Mouse (Mus musculus) right cerebral cortex, postnatal 14 days (tissue): ENCODE measurements around the gene Osbpl6.

Experiments used
- DNase-seq: peaks from one replicate; pipeline ENCODE4 v3.0.0; 2022

Gene Osbpl6

DNA sequence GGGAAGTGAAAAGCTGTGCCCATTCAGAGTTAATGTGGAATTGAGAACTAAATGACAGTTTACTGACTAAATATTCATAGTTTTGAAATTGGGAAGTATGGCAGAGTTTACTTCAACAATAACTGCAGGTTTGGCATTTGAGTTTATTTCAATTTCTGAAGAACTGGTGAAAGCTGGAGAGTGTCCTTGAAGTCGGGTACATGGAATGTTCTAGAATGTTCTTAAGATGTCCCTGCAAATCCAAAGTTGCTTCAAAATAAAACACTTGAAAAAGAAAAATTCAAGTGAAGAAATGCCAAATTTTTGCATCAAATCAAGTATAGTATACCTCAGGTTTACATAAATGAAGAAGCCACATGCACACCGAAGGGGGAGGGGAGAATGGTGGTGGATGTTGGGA, 98.7 kb downstream of the Osbpl6 start:
- no peak for DNase-seq

DNA sequence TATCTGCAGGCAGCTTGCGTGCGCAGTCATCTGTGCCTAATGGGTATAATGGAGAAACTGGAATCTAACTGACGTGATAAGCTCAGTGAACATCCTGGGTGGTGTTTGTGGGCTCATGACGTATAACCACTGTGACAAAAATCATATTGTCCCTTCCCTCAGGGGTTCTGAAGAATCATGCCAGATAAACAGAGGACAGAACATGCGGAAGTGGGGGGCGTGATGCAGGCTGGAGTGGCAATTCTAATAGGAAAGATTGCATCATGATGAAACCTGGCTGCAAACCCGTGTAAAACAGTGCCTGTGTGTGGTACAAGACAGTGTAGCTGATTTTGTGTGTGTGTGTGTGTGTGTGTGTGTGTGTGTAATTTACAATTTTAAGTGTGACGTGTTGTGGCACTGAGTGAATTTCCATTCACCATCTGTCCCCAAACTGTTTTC, 105.0 kb downstream of the Osbpl6 start:
- DNase-seq, result no peak

DNA sequence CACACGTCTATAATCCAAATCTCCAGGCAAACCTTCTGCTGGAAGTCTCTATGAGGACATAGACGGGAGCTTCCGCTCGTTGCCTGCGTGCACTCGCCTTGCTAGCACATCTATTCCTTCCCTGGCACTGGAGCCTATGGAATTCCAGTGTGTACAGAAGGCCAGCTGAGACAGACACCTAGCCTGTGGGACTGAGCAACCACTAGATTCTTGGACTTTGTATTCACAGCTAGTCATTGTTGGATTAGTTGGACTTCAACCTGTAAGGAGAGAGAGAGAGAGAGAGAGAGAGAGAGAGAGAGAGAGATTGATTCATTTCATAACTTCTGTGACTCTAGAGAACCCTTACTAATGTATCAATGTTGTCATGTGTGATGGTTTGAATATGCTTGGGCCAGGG, 105.8 kb downstream of the Osbpl6 start:
- no peak for DNase-seq

DNA sequence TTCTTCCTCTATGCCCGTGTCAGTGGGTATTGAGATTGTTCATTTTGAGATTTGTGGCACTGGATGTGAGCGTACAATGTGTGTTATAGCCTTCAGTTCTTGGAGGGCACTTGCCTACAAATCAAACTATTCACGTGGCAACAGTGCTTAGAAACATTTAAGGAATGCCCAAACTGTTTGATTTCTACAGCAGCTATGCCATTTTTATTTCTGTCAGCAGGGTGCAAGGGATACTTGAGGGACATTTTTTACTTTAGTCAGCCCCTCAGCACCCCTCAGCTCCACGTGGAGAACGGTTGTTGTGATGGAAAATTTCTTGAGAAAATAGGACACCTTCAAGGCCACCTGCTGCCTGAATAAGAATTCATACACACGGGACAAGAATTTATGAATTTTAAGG, 106.6 kb downstream of the Osbpl6 start:
- DNase-seq, result no peak

DNA sequence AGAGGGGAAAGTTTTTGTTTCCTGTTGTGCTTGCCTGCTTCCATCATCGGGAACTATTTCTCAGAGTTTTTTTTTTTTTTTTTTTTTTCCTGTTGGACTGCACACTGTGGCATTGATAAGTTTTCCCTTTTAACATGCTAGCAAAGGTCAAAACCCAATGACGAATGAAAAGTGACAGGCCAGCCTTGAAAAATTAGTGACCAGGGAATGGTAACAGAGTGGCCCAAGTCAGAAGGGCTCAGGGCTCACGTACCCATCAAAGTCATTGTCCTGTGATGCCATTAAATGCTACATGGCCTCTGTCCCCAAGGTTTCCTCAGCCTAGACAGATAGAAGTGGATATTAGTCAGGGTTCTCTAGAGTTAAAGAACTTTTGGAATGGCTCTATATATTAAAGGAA, 107.0 kb downstream of the Osbpl6 start:
- DNase-seq, result no peak

DNA sequence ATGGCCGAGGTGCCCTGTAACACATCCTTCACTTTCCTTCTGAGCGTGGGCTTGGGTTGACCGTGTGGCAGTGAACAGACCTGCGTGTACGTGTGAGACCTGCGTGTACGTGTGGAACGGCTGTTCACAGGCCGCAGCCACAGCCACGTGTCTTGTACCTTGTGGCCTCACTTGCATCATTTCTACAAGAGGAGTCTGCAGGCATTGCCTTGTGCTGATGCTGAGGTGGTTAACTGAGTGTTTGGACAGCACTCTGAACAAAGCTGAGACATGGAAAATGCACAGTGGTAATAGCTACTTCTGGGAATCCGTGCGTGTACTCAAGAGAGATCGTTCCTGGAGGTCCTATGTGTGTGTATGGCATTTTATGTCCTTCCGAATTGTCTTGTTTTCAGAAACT, 111.2 kb downstream of the Osbpl6 start:
- no peak for DNase-seq

DNA sequence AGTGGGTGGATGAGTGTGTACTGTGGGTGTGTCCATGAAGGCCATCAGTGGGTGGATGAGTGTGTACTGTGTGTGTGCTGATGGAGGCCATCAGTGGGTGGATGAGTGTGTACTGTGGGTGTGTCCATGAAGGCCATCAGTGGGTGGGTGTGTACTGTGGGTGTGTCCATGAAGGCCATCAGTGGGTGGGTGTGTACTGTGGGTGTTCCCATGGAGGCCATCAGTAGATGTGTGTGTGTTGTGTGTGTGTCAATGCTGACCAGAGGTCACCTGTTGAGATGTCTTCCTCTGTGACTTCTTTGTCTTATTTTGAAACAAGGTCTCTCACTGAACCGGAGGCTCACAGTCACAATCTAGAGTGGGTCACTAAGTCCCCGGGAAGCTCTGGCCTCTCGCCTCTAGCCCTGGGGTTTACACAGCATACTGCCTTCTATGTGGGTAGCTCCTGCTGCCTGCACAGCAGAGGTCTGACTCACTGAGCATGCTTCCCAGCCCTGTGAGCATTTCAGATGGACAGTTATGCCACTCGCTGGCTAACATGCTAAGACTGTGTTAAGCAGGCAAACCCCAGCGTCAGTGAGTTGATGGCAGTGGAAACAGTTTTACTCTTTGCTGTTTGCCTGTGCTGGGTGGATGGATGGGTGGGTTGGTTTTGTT, 112.2 kb downstream of the Osbpl6 start:
- no peak for DNase-seq

DNA sequence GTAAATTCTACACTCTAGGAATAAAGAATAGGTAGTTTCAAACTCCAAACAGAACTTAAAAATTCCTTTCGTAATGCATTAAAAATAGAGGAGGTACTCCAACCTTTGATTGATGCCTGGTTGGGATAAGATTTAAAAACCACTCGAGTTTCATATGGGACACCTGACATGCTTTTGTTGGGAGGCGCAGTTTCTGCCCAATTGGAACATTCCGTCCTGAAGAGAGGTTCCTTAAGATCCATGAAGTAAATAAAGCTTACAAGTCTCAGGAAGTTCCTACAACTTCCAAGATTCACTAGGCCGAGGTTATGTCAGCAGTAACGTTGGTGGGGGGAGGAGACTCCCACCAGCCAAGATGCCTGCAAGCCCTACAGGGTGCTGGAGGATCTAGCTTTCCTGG, 115.3 kb downstream of the Osbpl6 start:
- no peak for DNase-seq

DNA sequence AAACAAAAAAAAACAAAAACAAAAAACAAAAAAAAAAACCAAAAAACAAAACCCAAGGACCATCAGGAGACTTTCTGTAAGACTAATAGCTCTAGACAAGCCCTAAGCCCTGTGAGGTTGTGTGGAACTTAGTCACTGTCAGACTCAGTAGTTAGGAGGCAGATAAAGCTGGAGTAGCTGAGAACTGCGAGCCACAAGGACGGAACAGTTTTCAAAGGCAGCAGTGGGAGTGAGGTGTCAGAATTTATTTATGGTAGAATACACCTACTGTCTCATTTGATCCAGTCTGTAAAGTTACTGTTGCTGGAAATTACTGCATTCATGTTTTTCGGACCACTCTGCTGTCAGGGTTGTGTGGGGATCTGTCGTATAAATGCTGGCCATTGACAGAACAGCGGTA, 118.1 kb downstream of the Osbpl6 start:
- DNase-seq, result no peak

DNA sequence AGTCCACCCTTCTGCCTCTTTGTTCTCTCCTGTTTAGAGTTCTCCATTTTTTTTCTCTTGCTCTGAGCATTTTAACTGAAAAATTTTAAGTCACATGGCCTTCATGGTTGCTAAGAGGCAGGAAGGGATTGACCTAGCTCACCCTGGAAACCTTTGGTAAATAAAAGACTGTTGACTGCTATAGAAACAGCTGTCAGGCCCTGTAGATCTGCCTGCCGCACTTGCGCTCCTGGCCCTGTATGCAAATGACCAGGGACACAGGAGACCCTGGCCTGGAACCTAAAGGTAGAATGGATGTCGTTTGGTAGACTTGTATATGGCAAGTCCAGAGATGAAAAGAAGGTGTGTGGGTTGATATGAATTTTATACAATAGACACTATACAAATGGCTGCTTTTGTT, 119.3 kb downstream of the Osbpl6 start:
- no peak for DNase-seq

DNA sequence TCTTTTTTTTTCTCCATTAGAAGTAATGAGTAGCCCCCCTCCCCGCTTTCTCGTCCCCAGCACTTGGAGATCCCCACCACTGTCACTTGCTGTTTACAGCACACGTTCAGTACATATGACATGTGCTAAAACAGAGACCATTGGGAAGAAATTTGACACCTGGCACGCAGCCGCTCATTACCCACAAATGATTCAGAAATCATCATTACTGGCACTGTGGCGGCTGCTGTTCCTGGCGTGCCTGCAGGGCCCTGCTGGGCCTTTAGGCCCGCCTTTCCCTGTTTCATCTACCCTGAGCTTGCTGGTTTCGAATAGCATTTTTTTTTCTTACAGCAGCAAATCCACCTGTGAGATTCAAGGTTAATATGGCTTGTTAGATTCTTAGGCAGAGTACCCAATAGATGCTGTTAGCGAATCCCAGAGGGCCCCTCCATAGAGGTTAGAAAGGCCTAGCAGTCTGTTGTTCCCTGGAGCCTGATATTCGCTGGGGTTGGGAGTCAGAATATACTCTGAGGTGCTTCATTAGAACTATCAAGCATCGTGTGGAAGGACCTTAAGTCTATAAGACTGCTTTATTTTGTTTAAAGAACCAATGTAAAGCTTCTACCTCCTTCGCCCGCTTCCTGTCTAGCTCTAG, 126.3 kb downstream of the Osbpl6 start:
- DNase-seq, result no peak

DNA sequence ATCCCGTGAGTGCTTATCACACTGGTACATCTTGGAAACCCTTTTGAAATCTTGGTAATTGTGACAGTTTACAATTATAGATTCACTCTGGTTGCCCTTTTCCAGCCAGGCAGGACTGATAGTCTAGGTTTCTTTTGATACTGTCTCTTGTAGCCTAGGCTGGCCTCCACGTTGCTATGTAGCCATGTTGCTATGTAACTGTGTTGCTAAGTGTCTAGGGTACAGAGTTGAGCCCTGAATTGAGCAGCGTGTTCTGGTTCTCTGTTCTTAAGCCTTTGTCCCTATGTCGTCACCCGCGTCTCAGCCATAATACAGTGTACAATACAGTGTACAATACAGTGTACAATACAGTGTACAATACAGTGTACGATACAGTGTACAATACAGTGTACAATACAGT, 128.6 kb downstream of the Osbpl6 start:
- no peak for DNase-seq

DNA sequence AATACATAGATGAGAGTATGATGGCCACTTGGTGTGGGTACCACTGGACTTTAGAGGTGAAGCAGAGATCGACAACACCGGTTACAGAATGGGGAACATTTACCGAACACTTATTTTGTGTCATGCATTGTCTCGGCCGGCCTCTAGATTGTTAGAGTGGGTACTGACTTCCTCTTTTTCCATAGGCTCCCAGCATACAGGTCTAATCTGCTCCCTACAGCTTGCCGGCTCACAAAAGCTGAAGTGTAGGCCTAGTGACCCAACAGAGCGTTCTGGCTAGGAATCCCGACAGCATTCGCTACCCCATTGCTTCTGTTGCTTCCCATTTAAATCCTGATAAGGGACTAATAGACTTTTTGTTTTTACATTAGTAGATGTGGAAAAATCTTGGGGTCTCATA, 135.6 kb downstream of the Osbpl6 start:
- no peak for DNase-seq

DNA sequence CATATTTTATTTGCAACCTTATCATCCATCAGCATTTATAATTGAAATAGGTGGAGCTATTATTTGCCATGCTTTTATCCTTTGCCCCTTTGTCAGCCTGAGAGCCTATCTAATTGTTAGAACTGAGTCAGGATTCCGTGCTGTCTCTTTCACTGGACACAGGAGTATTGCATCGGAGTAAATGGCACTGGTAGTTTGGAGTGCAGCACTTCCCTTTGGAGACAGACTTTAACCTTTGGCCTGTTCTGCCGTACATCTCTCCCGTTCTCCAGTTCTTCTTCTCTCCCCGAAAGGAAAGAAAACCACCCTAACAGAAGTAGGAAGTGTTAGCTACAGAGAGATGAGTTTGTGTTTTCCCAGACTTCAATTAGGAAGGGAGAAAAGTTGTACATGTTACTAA, 136.6 kb downstream of the Osbpl6 start:
- DNase-seq, result no peak

DNA sequence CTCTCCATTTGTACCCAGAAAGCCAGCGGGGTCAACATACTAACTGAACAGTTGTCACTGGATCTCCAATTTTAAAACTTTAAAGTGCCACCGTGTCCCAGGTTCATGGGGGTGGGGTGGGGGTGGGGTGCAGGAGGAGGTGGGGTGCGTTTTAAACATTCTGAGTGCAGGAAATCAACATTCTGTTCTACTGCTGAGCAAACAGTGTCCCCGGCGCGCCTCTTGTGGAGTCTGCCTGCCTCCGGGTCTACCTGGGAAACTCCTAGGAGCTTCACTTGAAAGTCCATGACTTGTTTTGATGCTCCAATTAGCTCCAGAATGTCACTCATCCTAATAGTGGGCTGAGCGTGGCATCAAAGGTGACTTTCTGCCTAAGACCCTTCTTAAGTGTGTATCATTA, 139.2 kb downstream of the Osbpl6 start:
- no peak for DNase-seq

DNA sequence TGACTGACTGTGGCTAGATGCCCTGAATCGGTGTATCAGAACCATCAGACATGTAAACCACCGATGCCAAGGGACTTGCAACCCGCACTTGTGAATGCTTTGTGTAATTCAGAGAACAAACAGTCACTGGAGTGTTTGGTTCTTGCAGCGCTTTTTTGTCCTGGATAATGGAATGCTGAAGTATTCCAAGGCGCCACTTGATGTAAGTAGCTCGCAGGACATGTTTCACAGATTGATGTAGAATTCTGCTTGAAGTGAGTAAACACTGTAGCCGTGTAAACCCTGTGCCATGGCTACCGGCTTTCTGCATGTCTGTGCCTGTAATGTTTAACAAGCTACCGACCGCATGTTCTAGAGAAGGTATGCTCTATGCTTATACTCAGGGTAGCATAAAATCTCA, 141.9 kb downstream of the Osbpl6 start:
- DNase-seq, result no peak

DNA sequence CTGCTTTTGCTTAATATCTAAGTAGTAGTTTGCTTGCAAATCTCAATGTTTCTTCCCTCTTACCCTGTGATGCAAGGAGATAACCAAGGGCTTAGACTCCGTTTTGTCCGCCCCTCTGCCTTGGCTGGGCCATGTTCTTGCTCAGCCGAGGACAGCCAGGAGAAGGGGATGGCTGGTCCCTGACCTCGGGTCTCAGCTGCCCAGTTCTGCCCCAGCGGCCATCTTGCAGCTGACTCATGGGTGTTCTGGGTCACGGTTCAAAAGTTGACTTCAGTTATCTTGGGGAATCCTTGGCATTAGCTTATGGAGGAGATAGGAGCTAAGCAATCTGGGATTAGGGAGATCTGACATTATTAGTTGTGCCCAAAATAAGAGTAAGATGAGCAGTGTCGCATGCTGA, 142.5 kb downstream of the Osbpl6 start:
- no peak for DNase-seq

DNA sequence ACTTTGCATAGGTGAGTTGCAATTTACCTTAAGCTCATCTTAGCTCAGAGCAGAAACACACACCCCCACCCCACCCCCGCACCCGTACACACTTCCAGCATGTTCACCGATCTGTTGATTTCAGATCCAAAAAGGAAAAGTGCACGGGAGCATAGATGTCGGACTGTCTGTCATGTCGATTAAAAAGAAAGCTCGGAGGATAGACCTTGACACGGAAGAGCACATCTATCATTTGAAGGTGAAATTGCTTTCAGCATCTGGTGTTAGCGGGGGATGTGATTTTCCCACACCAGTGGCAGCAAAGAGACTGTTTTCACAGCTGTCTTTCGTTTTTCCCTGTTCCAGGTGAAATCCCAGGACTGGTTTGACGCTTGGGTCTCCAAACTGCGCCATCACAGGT, 143.0 kb downstream of the Osbpl6 start:
- DNase-seq, result no peak

DNA sequence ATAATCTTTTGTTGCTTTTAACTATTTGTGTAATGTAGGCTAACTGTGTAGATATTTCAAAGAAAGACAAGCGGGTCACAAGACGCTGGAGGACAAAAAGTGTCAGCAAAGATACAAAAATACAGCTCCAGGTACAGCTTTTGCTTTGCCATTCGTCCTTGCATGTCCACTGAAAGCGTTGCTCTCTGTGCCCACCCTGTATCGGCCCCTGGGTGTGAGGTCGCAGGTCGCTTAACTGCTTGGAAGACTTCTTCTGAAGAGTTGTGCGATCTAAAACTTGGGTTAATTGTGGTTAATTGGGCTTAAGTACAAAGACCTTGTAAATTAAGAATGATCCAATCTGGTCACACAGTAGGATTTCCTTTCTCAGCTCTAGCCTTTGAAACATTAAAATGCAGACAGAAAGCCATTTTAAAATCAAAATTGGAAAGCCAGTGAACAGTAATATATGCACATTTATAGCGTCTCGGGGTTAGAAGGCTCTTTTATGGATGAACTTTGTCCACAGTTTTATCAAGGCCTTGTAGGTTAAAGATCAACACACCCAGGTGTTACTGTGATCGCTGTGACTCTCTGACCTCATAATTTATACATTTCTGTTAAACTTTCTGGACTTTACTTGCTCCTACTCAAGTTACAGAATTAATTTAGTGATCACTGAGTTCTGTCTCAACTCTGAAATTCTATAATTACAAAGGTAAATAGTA, 149.7 kb downstream of the Osbpl6 start:
- no peak for DNase-seq

DNA sequence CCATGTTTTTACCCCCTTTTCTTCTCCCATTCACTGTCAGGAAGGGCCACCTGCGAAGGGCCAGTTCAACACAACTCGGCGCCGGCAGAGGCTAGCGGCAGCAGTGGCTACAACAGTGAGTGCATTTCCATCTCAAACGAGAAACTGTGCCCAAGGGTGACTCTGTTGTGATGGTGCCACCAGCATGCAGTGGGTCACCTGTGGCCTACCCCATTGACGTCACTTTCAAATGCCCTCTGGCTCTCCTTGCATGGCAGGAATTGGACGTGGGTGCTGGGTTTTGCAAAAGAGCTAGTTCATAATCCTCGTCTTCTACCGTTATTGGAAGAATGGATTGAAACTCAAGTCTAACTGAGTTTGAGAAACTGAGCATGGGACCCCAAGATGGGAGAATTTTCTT, 153.8 kb downstream of the Osbpl6 start:
- no peak for DNase-seq

DNA sequence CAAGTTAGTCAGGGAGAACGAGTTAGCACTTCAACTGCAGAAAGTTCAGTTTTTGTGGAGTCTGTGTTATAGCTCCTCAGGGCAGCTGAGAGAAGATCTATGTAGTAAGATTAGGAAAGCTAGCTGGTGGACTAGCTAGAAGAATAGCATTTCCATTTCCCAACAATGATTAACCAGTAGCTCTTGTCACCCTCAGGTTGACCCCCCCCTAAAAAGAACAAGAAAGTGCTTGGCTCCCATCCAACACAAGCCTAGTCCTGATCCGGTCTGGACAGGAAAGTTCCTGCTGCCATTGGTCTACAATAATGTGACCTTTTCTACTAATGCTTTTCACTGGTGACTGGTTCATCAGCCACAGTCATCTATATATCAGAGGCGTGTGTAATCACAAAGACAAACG, 157.6 kb downstream of the Osbpl6 start:
- DNase-seq, result no peak

DNA sequence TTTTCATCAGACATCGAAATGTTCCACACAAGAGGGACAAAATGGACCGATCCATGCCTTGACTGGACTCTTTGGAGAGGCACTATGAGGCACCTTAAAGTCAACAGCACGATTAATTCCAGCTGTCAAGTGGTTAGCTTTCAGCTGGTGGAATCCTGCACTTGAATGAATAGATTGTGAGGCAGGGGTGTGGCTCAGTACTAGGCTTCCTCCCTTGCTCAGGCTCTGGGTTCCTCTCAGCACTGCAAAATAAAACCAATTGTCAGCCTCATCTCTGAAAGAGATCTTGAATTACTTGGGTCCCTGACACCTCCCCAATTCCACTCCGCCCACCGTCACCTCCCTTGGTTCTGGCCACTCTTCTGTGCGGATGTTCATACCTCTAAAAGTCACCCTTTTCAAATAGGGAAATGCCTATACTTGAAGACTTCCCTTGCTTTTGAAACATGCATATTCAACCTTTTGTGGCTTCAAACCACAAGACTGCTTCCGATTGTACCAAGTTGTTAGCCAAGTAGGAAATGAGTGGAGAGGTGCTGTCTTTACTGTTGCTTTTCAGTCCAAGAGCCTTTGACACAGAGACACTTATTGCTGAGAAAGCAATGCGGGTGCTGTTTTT, 160.7 kb downstream of the Osbpl6 start:
- no peak for DNase-seq

DNA sequence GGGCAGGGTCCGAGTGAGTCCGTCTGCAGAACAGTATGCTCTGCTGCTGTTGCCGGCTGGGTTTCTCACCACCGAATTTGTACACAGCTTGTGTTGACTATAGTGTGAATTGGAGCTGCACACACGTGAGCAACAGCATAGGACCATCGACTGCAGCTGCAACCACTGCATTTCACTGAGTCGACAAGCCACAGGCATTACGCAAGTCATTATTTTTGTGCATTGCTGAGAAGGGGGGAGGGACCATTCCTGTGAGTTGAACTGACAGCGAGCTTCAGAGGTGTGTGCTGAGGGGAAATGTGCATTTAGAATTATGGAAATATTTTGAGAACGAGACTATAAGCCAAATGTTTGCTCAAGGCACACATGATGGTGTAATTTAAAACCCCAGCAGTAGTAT, 165.2 kb downstream of the Osbpl6 start:
- no peak for DNase-seq

DNA sequence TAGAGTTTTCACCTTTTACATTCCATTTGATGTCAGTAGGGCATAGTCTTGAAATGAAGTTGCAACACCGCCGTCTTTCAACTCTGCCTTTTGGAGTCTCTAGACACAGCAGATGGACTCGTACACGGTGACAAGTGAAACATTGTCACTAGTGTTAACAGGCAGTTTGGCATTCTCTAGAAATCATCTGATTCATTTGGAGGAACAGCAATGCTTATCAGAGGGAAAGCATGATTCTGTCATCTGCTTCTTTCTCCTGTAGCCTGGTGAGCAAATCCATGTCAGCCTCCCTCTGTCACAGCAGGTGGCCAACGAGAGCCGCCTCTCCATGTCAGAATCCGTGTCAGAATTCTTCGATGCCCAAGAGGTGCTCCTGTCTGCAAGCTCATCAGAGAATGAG, 172.6 kb downstream of the Osbpl6 start:
- DNase-seq, result no peak
